Mouse (Mus musculus) gastrocnemius, postnatal 4 days (tissue): ENCODE data around the gene Scgb2b19. TPM values are rescaled to one million over a fixed set of nuclear protein-coding genes. Genes with fewer than 3 reads are reported as not detected.
"Not testable (repeated sequence)": the region's sequence is repeated elsewhere in the genome, so short reads cannot be mapped to it uniquely, and the experiment has no call there.

Experiments
- DNase-seq, 2 experiments: peaks; one replicate each; pipeline ENCODE4 v3.0.0; 2021 to 2022; ENCODE audit warnings: low spot score in 2 of 2, mixed read lengths in 2 of 2
- long read RNA-seq, 2 experiments: library from polyadenylated mRNA; stranded (forward); transcript quantifications; one replicate each; pipeline ENCODE4 v2.0.0; 2021
- total RNA-seq, 2 experiments: library from RNA; stranded (reverse); gene quantifications; 2 replicates each; pipeline ENCODE4 v1.2.3; 2021

The Scgb2b19 gene
- total RNA-seq: not detected
- long read RNA-seq, experiment 1: 0 reads
- long read RNA-seq, experiment 2: 0 reads

GRCm38 (mm10) chr7:33280238-33280637, at the start of gene Scgb2b19:
Gene Scgb2b19 (minus strand): TSS chr7:33280338.
- not testable (repeated sequence) for DNase-seq

GRCm38 (mm10) chr7:33286991-33287390, 6.9 kb upstream of the Scgb2b19 start, which contains the start of gene Scgb1b19:
Gene Scgb1b19 (plus strand): TSS chr7:33287291.
- DNase-seq: not testable (repeated sequence)

Other genes starting within 250 kb of the Scgb2b19 start
- gene Scgb2b17, start 223.8 kb downstream of the Scgb2b19 start, total RNA-seq: not detected
- not detected for gene Scgb1b17, start 216.9 kb downstream of the Scgb2b19 start, total RNA-seq
- gene Scgb2b18, start 106.5 kb downstream of the Scgb2b19 start, total RNA-seq: not detected
- gene Scgb1b18, start 94.8 kb downstream of the Scgb2b19 start, total RNA-seq: not detected
- gene Scgb1b19, start 7.0 kb upstream of the Scgb2b19 start, total RNA-seq: not detected
- not detected for gene Scgb2b20, start 86.0 kb upstream of the Scgb2b19 start, total RNA-seq
- gene Scgb1b20, start 92.9 kb upstream of the Scgb2b19 start, total RNA-seq: not detected
- not detected for gene Scgb2b21, start 240.1 kb upstream of the Scgb2b19 start, total RNA-seq